ENCODE assay signal across 9 mouse cellular contexts in the genomic region with DNA sequence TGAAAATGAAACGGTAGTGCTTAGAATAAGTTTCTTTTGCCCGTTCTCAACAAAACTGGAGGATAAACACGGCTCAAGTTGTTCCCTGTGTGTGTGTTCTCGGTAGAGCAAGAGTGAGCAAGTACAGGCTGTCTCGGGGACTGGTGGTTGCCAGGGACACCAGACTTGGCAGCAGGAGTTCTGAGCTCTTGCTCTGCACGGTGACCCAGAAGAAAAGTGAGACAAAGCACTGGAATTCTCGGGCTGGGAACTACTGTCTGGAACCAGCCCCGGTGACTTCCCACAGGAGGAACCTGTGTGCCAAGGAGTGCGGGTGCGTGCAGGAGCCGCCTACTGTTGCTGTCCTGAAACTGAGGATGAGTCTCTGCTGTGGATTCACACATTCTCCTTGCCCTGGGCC.
DNase-seq lines count a peak whose midpoint lies in the region; ATAC-seq lines count a peak whose summit lies in the region.
"Had no signal": no experiment of that assay in that cellular context is flagged by ENCODE, and none has a peak within 500 bp of the region (broad histone marks: within the 10 kb centered on the region; RNA-seq: fewer than 3 reads in every experiment).

No protein-coding gene starts in this region.

- no peak overlapping the region for H3K4me2 ChIP-seq in forebrain, embryonic 11.5 days (ENCODE audit: low read depth, low read length, severe bottlenecking)
- H3K4me2 ChIP-seq in forebrain, embryonic 13.5 days: no peak overlapping the region

- ATAC-seq in forebrain, embryonic 11.5 days (replicated peaks; ENCODE audit: low FRiP score): 0 out of 2 replicates have a peak, but pooled peaks have one; percentile 55
- no peak for ATAC-seq in forebrain, embryonic 13.5 days
- no peak for ATAC-seq in CD4-positive, CD25-positive, alpha-beta regulatory T cell, adult 4 months

- 48% methylated on average over 11 of the region's 11 CpGs for WGBS in forebrain, embryonic 11.5 days
- 39% methylated on average over 11 of the region's 11 CpGs for WGBS in forebrain, embryonic 13.5 days

- H3K27ac ChIP-seq in forebrain, embryonic 11.5 days (ENCODE audit: low read depth, low read length): no peak overlapping the region
- no peak overlapping the region for H3K27ac ChIP-seq in forebrain, embryonic 13.5 days

- no peaks in the 10 kb centered on the region for H3K9me3 ChIP-seq in forebrain, embryonic 11.5 days (ENCODE audit: control insufficient read depth, low read length)
- H3K9me3 ChIP-seq in forebrain, embryonic 13.5 days (replicated peaks): no peaks in the 10 kb centered on the region
- H3K9me3 ChIP-seq: megakaryocyte, embryonic 14.5 days had no signal

- no peaks in the 10 kb centered on the region for H3K27me3 ChIP-seq in forebrain, embryonic 11.5 days (ENCODE audit: control insufficient read depth, insufficient read depth, low read length)
- no peaks in the 10 kb centered on the region for H3K27me3 ChIP-seq in forebrain, embryonic 13.5 days

- H3K4me3 ChIP-seq in forebrain, embryonic 11.5 days (ENCODE audit: low read depth, low read length): no peak overlapping the region
- H3K4me3 ChIP-seq in forebrain, embryonic 13.5 days: no peak overlapping the region
- H3K4me3 ChIP-seq: megakaryocyte, embryonic 14.5 days had no signal

- no peak overlapping the region for H3K9ac ChIP-seq in forebrain, embryonic 11.5 days (ENCODE audit: low read length)
- no peak overlapping the region for H3K9ac ChIP-seq in forebrain, embryonic 13.5 days

- peak; percentile 61 for DNase-seq in forebrain, embryonic 11.5 days (ENCODE audit: low spot score)
- DNase-seq in adrenal gland, postnatal 14 days: peak; percentile 58
- DNase-seq in gastrocnemius, postnatal 25 days: peak; percentile 44
- peak; percentile 35 for DNase-seq in kidney, postnatal 14 days
- peak; percentile 52 for DNase-seq in lung, postnatal 14 days
- no peak for DNase-seq in thymus, postnatal 36 days

- H3K36me3 ChIP-seq in forebrain, embryonic 11.5 days (ENCODE audit: control insufficient read depth, insufficient read depth, low read length): no peaks in the 10 kb centered on the region
- no peaks in the 10 kb centered on the region for H3K36me3 ChIP-seq in forebrain, embryonic 13.5 days (ENCODE audit: poor library complexity, severe bottlenecking)

- 0 out of 2 replicates have a peak, but pooled peaks cover 2% of the 10 kb centered on the region for H3K4me1 ChIP-seq in forebrain, embryonic 11.5 days (replicated peaks; ENCODE audit: control insufficient read depth, insufficient read depth, low read length)
- H3K4me1 ChIP-seq in forebrain, embryonic 13.5 days: peaks cover 10% of the 10 kb centered on the region; the same call in 1 of the 2 replicates
- H3K4me1 ChIP-seq: megakaryocyte, embryonic 14.5 days had no signal

Comparison
In these comparisons a context has a peak if more than half of its experiments do, and no peak if none do; other contexts are left out.
1. DNase-seq: peak in forebrain, embryonic 11.5 days (single experiment), adrenal gland, postnatal 14 days (single experiment), gastrocnemius, postnatal 25 days (single experiment), kidney, postnatal 14 days (single experiment) and lung, postnatal 14 days (single experiment); none in thymus, postnatal 36 days (0 of 2).